Mouse (Mus musculus): ENCODE measurements around the gene Treh.

- no peak for TF ChIP-seq CTCF (IDR thresholded peaks at IDR 0.05; ENCODE audit: borderline replicate concordance, control insufficient read depth, extremely low read depth, insufficient read depth, low read length, poor library complexity)
- TF ChIP-seq POLR2A (IDR thresholded peaks at IDR 0.05; ENCODE audit: control insufficient read depth, extremely low read depth, insufficient read depth, low read length, poor library complexity) = no peak
Observed at GRCm38 (mm10) chr9:44673005-44673404, at the start of gene Treh.
